Mouse (Mus musculus) hindbrain, embryonic 12.5 days (tissue): ENCODE results near the gene Crabp2. TPM values are rescaled to one million over a fixed set of nuclear protein-coding genes. Genes with fewer than 3 reads are reported as not detected.

Source experiments
- ATAC-seq: fragments of 200-750 bp; cut with Nextera tagmentation; 2 replicates; pipeline ENCODE4 v1.8.0; 2017; ENCODE audit warnings: moderate TSS enrichment; ENCODE audit not compliant: low FRiP score
- H3K27ac ChIP-seq: fragments of 300-500 bp; sonication (generic); 2 replicates; pipeline ENCODE4 v1.5.1; 2016; ENCODE audit warnings: mild to moderate bottlenecking
- H3K27me3 ChIP-seq: fragments of 300-500 bp; sonication (generic); 2 replicates; pipeline ENCODE4 v1.6.1; 2016; ENCODE audit warnings: mild to moderate bottlenecking
- H3K36me3 ChIP-seq: fragments of 300-500 bp; sonication (generic); 2 replicates; pipeline ENCODE4 v1.6.1; 2016; ENCODE audit warnings: mild to moderate bottlenecking
- H3K4me1 ChIP-seq: fragments of 300-500 bp; sonication (generic); 2 replicates; pipeline ENCODE4 v1.6.1; 2016
- H3K4me2 ChIP-seq: fragments of 300-500 bp; sonication (generic); replicated peaks from 2 replicates; pipeline ENCODE4 v1.6.1; 2016; ENCODE audit warnings: mild to moderate bottlenecking
- H3K4me3 ChIP-seq: fragments of 300-500 bp; sonication (generic); 2 replicates; pipeline ENCODE4 v1.5.1; 2016; ENCODE audit warnings: mild to moderate bottlenecking
- H3K9ac ChIP-seq: fragments of 300-500 bp; sonication (generic); 2 replicates; pipeline ENCODE4 v1.6.1; 2016; ENCODE audit warnings: mild to moderate bottlenecking, moderate library complexity
- H3K9me3 ChIP-seq: fragments of 300-500 bp; sonication (generic); replicated peaks from 2 replicates; pipeline ENCODE4 v1.6.1; 2016; ENCODE audit warnings: mild to moderate bottlenecking
- WGBS: fragments of 180-500 bp; shearing (Covaris S2); methylation state at CpG from one replicate; pipeline ENCODE4 v1.1.7; 2016; 5-methylcytosine and 5-hydroxymethylcytosine counted together
- polyA plus RNA-seq: library from polyadenylated mRNA; unstranded; fragments of >200 nt; fragmentation: Nextera tagmentation; extraction: Ambion mirVana; gene quantifications from 2 replicates; pipeline ENCODE4 v1.2.1, GENCODE M21; 2016

The Crabp2 gene
- polyA plus RNA-seq, 1 experiment from 2014 or later, result 384 TPM

- Histone ChIP-seq H3K9ac (peak within 1 kb of the TSS; percentile 89), H3K27me3 (no peaks in the 10 kb centered on the region), H3K36me3 (peaks cover 58% of the 10 kb centered on the region), H3K27ac (peak within 1 kb of the TSS; percentile 90), H3K9me3 (no peaks in the 10 kb centered on the region), H3K4me1 (peaks cover 36% of the 10 kb centered on the region), H3K4me2 (peak within 1 kb of the TSS; percentile 80), H3K4me3 (peak within 1 kb of the TSS; percentile 99)
- ATAC-seq, result peak; percentile 97
- WGBS, result under 1% methylated on average over 57 of the region's 78 CpGs
Measured at GRCm38 (mm10) chr3:87930078-87930795, 18.2 kb upstream of the Crabp2 start, which contains the start of the genes Isg20l2 and Rrnad1. Gene Isg20l2 (plus strand): TSS chr3:87930314. Gene Rrnad1 (minus strand): TSS chr3:87930717.

DNA sequence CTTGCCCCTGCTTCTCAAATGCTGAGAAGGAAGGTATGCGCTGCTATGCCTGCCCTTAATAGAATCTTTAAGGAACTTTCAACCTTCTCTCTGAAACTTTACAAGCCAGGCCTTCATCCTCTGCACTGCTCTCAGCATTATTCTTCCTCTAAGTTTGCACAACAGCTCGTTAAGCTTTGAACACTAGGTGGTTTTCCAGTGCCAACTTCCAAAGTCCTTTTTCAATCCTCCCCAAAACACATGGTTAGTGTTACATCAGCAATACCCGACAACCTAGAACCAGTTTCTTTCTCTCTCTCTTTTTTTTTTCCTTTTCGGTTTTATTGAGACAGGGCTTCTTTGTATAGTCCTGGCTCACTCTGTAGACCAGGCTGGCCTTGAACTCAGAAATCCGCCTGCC is 14.4 kb upstream of the Crabp2 start:
- H3K4me2 ChIP-seq, result no peak overlapping the region
- no peaks in the 10 kb centered on the region for H3K9me3 ChIP-seq
- 91% methylated on average over 5 of the region's 5 CpGs for WGBS
- no peak for ATAC-seq
- H3K9ac ChIP-seq, result no peak overlapping the region
- no peaks in the 10 kb centered on the region for H3K27me3 ChIP-seq
- no peak overlapping the region for H3K4me3 ChIP-seq
- peaks cover 38% of the 10 kb centered on the region for H3K4me1 ChIP-seq
- no peak overlapping the region for H3K27ac ChIP-seq
- H3K36me3 ChIP-seq, result peaks cover 49% of the 10 kb centered on the region

GRCm38 (mm10) chr3:87934501-87934900 is 14.0 kb upstream of the Crabp2 start:
- peaks cover 34% of the 10 kb centered on the region for H3K4me1 ChIP-seq
- H3K27ac ChIP-seq, result no peak overlapping the region
- H3K36me3 ChIP-seq, result peaks cover 54% of the 10 kb centered on the region
- no peaks in the 10 kb centered on the region for H3K27me3 ChIP-seq
- ATAC-seq, result no peak
- H3K9ac ChIP-seq, result no peak overlapping the region
- 80% methylated on average over 4 of the region's 4 CpGs for WGBS
- H3K4me2 ChIP-seq, result no peak overlapping the region
- H3K4me3 ChIP-seq, result no peak overlapping the region
- H3K9me3 ChIP-seq, result no peaks in the 10 kb centered on the region

DNA sequence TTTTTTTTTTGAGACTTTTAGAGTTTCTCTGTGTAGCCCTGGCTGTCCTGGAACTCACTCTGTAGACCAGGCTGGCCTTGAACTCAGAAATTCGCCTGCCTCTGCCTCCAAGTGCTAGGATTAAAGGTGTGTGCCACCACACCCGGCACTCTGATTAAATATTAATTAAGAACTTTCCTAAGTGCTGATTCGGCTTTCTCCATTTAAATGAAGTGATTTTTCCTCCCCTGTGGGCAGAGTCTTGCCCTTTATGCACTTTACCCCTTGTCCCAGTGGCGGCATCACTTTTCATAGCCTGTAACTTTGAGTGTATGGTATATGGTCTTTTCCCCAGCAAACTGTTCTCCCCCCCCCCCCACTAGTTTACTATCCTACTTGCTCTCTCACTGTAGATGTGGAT is 13.3 kb upstream of the Crabp2 start:
- Histone ChIP-seq H3K9me3 (no peaks in the 10 kb centered on the region), H3K4me3 (no peak overlapping the region), H3K9ac (no peak overlapping the region), H3K4me1 (peaks cover 33% of the 10 kb centered on the region), H3K27me3 (no peaks in the 10 kb centered on the region), H3K36me3 (peaks cover 61% of the 10 kb centered on the region), H3K27ac (no peak overlapping the region), H3K4me2 (no peak overlapping the region)
- 0 out of 2 replicates have a peak, but pooled peaks have one; percentile 12 for ATAC-seq
- WGBS, result 73% methylated on average over 4 of the region's 4 CpGs

- Histone ChIP-seq H3K27ac (no peak overlapping the region), H3K27me3 (no peaks in the 10 kb centered on the region), H3K4me3 (no peak overlapping the region), H3K9ac (no peak overlapping the region), H3K36me3 (peaks cover 67% of the 10 kb centered on the region), H3K9me3 (no peaks in the 10 kb centered on the region), H3K4me1 (peaks cover 31% of the 10 kb centered on the region), H3K4me2 (0 out of 2 replicates have a peak overlapping the region, but pooled peaks have one; percentile 3)
- 0 out of 2 replicates have a peak, but pooled peaks have one; percentile 38 for ATAC-seq
- 95% methylated on average over 2 of the region's 2 CpGs for WGBS
Measured at GRCm38 (mm10) chr3:87935776-87936175, 12.7 kb upstream of the Crabp2 start.

DNA sequence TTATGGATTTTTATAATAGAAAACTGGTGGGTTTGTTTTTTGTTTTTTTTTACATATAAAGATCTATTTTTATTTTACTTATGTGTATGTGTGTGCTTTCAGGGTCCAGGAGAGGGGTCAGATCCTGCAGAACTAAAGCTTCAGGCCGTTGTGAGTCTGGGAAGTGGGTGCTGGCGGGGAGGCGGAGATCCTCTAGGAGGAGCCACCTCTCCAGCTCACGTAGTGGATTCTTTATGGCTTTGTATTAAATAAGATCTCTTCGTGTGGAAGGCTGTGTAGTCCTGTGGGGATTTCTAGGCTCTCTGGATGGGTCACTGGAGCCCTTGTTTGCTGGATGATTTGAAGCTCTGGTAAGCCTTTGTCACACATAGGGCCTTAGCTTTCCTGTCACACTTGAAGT is 7.9 kb upstream of the Crabp2 start:
- H3K27ac ChIP-seq, result no peak overlapping the region
- no peak overlapping the region for H3K4me2 ChIP-seq
- no peak overlapping the region for H3K4me3 ChIP-seq
- H3K9ac ChIP-seq, result no peak overlapping the region
- peaks cover 57% of the 10 kb centered on the region for H3K36me3 ChIP-seq
- H3K9me3 ChIP-seq, result no peaks in the 10 kb centered on the region
- H3K27me3 ChIP-seq, result no peaks in the 10 kb centered on the region
- ATAC-seq, result no peak
- H3K4me1 ChIP-seq, result peaks cover 19% of the 10 kb centered on the region
- 62% methylated on average over 5 of the region's 5 CpGs for WGBS

GRCm38 (mm10) chr3:87942471-87942870 is 6.0 kb upstream of the Crabp2 start:
- Histone ChIP-seq H3K4me3 (no peak overlapping the region), H3K9me3 (no peaks in the 10 kb centered on the region), H3K27ac (no peak overlapping the region), H3K9ac (no peak overlapping the region), H3K36me3 (peaks cover 52% of the 10 kb centered on the region), H3K4me1 (peaks cover 32% of the 10 kb centered on the region), H3K4me2 (no peak overlapping the region), H3K27me3 (no peaks in the 10 kb centered on the region)
- ATAC-seq, result no peak
- 91% methylated on average over 2 of the region's 2 CpGs for WGBS

GRCm38 (mm10) chr3:87943586-87943985 is 4.9 kb upstream of the Crabp2 start:
- Histone ChIP-seq H3K4me3 (no peak overlapping the region), H3K27ac (no peak overlapping the region), H3K9ac (no peak overlapping the region), H3K9me3 (no peaks in the 10 kb centered on the region), H3K27me3 (0 out of 2 replicates have a peak, but pooled peaks cover 2% of the 10 kb centered on the region), H3K4me2 (no peak overlapping the region), H3K4me1 (peaks cover 43% of the 10 kb centered on the region), H3K36me3 (peaks cover 44% of the 10 kb centered on the region)
- 85% methylated on average over 7 of the region's 7 CpGs for WGBS
- no peak for ATAC-seq

DNA sequence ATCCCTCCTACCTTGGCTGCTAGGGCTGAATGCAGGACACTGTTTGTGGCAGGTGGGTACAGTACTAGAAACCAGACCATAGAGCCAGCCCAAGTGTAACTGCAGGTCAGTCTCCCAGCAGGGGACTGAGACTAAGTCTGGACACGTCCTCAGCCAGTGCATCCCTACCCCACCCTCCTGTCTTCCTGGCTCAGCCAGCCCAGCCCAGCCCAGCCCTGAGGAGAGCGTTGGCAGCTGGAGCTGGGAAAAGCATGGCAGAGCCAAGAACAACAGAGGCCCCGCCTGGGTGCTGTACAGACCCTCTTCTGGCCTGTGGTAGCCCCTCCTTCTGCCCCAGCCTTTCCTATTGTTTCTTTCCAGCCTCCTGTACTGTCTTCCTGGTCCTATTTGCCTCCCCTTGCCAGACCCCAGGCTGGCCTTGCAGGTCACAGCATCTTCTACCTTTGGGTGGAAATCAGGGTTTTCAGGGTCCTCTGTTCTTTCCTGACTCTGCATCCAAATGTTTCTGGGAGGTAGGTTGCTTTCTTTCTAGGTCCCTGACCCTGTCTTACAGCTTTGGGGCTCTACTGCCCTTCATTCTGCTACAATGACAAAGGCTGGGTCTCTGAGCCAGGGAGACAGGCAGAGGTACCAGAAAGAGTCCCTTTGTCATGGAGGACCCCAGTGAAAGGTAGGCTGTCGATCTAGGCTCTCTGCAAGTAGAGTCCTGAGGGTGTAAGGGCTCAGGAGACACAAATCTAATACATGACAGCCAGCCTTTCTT is 3.4 kb upstream of the Crabp2 start:
- peak overlapping the region; percentile 82 for H3K27ac ChIP-seq
- H3K36me3 ChIP-seq, result peaks cover 30% of the 10 kb centered on the region
- WGBS, result 13% methylated on average over 4 of the region's 4 CpGs
- H3K4me3 ChIP-seq, result no peak overlapping the region
- ATAC-seq, result peak; percentile 65
- H3K27me3 ChIP-seq, result 0 out of 2 replicates have a peak, but pooled peaks cover 2% of the 10 kb centered on the region
- no peak overlapping the region for H3K4me2 ChIP-seq
- peak overlapping the region; percentile 35; the same call in 1 of the 2 replicates for H3K9ac ChIP-seq
- peaks cover 56% of the 10 kb centered on the region for H3K4me1 ChIP-seq
- no peaks in the 10 kb centered on the region for H3K9me3 ChIP-seq

DNA sequence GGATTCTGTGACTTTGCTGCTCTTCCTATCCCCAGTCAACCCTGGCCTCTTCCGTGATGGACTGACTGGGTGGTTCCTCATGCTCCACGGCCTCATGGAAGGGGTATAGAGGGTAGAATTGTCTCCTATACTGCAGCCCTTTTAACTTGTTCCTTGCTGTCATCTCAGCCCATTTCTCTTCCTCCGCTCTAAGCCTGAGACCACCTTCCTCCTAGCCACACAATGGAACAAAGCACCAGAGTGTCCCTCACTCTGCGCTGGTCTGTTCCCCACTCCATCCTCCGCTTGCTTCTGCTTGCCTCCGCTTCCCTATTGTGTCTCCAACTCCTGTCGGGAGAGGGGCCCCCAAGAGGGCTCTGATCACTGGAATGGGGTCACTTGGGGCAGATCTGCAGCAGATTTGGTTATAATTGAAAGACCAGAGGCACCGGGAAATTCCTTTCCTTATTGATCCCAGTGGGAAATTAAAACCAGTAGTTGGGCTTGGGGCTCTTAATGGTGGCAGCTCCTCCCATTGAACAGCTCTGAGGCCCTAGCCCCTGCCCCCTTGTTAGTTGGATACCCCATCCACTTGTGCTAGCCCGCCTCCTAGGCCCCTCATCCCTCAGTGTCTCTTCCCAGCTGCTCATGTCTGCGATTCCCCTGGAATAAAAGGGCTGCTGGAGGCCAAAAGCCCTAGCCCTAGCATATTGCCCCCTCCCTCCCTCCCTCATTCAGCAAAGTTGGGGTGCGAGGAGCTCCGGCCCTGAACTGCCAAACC is 2.5 kb upstream of the Crabp2 start:
- Histone ChIP-seq H3K4me3 (no peak overlapping the region), H3K27me3 (0 out of 2 replicates have a peak, but pooled peaks cover 2% of the 10 kb centered on the region), H3K9ac (peak overlapping the region; percentile 35; the same call in 1 of the 2 replicates), H3K9me3 (no peaks in the 10 kb centered on the region), H3K27ac (peak overlapping the region; percentile 82), H3K4me2 (peak overlapping the region; percentile 1; the same call in 1 of the 2 replicates), H3K4me1 (peaks cover 65% of the 10 kb centered on the region), H3K36me3 (peaks cover 21% of the 10 kb centered on the region)
- 7% methylated on average over 12 of the region's 12 CpGs for WGBS
- ATAC-seq, result 0 out of 2 replicates have a peak, but pooled peaks have one; percentile 23

GRCm38 (mm10) chr3:87946541-87946860 is 2.0 kb upstream of the Crabp2 start:
- no peak for ATAC-seq
- H3K4me2 ChIP-seq, result peak overlapping the region; percentile 62; the same call in 1 of the 2 replicates
- H3K27ac ChIP-seq, result peak overlapping the region; percentile 82
- H3K4me1 ChIP-seq, result peaks cover 70% of the 10 kb centered on the region
- peak overlapping the region; percentile 10; the same call in 1 of the 2 replicates for H3K9ac ChIP-seq
- no peaks in the 10 kb centered on the region for H3K9me3 ChIP-seq
- no peak overlapping the region for H3K4me3 ChIP-seq
- H3K36me3 ChIP-seq, result peaks cover 15% of the 10 kb centered on the region
- H3K27me3 ChIP-seq, result 0 out of 2 replicates have a peak, but pooled peaks cover 2% of the 10 kb centered on the region
- 10% methylated on average over 1 of the region's 1 CpGs for WGBS
